Mouse (Mus musculus): ENCODE data around the gene Sostdc1. TPM values are rescaled to one million over a fixed set of nuclear protein-coding genes. Genes with fewer than 3 reads are reported as not detected.
A peak's percentile ranks its signal among the peaks of the same experiment; 100 is the strongest.

Sostdc1 gene
- total RNA-seq (2017), result not detected in 3 replicates

- no peak for ATAC-seq (replicated peaks; ENCODE audit: insufficient number of reproducible peaks, low FRiP score, low TSS enrichment, poor library complexity, severe bottlenecking)
Observed at GRCm38 (mm10) chr12:36313916-36314315, at the start of gene Sostdc1. Gene Sostdc1 (plus strand): TSS chr12:36314139.

- ATAC-seq (replicated peaks; ENCODE audit: insufficient number of reproducible peaks, low FRiP score, low TSS enrichment, poor library complexity, severe bottlenecking), result no peak
Observed at GRCm38 (mm10) chr12:36267670-36268246, 46.2 kb upstream of the Sostdc1 start.

GRCm38 (mm10) chr12:36274823-36275222 is 39.1 kb upstream of the Sostdc1 start:
- no peak for ATAC-seq (replicated peaks; ENCODE audit: insufficient number of reproducible peaks, low FRiP score, low TSS enrichment, poor library complexity, severe bottlenecking)

GRCm38 (mm10) chr12:36289634-36290033 is 24.3 kb upstream of the Sostdc1 start:
- ATAC-seq (replicated peaks; ENCODE audit: insufficient number of reproducible peaks, low FRiP score, low TSS enrichment, poor library complexity, severe bottlenecking), result no peak

- ATAC-seq (replicated peaks; ENCODE audit: insufficient number of reproducible peaks, low FRiP score, low TSS enrichment, poor library complexity, severe bottlenecking), result no peak
Observed at GRCm38 (mm10) chr12:36290465-36290864, 23.5 kb upstream of the Sostdc1 start.

GRCm38 (mm10) chr12:36291346-36291745 is 22.6 kb upstream of the Sostdc1 start:
- no peak for ATAC-seq (replicated peaks; ENCODE audit: insufficient number of reproducible peaks, low FRiP score, low TSS enrichment, poor library complexity, severe bottlenecking)

GRCm38 (mm10) chr12:36302326-36302725 is 11.6 kb upstream of the Sostdc1 start:
- no peak for ATAC-seq (replicated peaks; ENCODE audit: insufficient number of reproducible peaks, low FRiP score, low TSS enrichment, poor library complexity, severe bottlenecking)

GRCm38 (mm10) chr12:36302905-36303642 is 10.9 kb upstream of the Sostdc1 start:
- no peak for ATAC-seq (replicated peaks; ENCODE audit: insufficient number of reproducible peaks, low FRiP score, low TSS enrichment, poor library complexity, severe bottlenecking)

GRCm38 (mm10) chr12:36308737-36309420 is 5.1 kb upstream of the Sostdc1 start:
- ATAC-seq (replicated peaks; ENCODE audit: insufficient number of reproducible peaks, low FRiP score, low TSS enrichment, poor library complexity, severe bottlenecking), result no peak

- no peak for ATAC-seq (replicated peaks; ENCODE audit: insufficient number of reproducible peaks, low FRiP score, low TSS enrichment, poor library complexity, severe bottlenecking)
Observed at GRCm38 (mm10) chr12:36313015-36313414, 924 bp upstream of the Sostdc1 start.

GRCm38 (mm10) chr12:36314446-36314845 is 507 bp downstream of the Sostdc1 start:
- ATAC-seq (replicated peaks; ENCODE audit: insufficient number of reproducible peaks, low FRiP score, low TSS enrichment, poor library complexity, severe bottlenecking), result no peak

GRCm38 (mm10) chr12:36315527-36315926 is 1.6 kb downstream of the Sostdc1 start:
- no peak for ATAC-seq (replicated peaks; ENCODE audit: insufficient number of reproducible peaks, low FRiP score, low TSS enrichment, poor library complexity, severe bottlenecking)

- ATAC-seq (replicated peaks; ENCODE audit: insufficient number of reproducible peaks, low FRiP score, low TSS enrichment, poor library complexity, severe bottlenecking), result no peak
Observed at GRCm38 (mm10) chr12:36316056-36316455, 2.1 kb downstream of the Sostdc1 start.

- ATAC-seq (replicated peaks; ENCODE audit: insufficient number of reproducible peaks, low FRiP score, low TSS enrichment, poor library complexity, severe bottlenecking), result peak; percentile 40; the same call in 1 of the 2 replicates
Observed at GRCm38 (mm10) chr12:36317036-36317819, 3.3 kb downstream of the Sostdc1 start.

- no peak for ATAC-seq (replicated peaks; ENCODE audit: insufficient number of reproducible peaks, low FRiP score, low TSS enrichment, poor library complexity, severe bottlenecking)
Observed at GRCm38 (mm10) chr12:36317820-36318135, 3.8 kb downstream of the Sostdc1 start.

- no peak for ATAC-seq (replicated peaks; ENCODE audit: insufficient number of reproducible peaks, low FRiP score, low TSS enrichment, poor library complexity, severe bottlenecking)
Observed at GRCm38 (mm10) chr12:36326101-36326521, 12.2 kb downstream of the Sostdc1 start.

GRCm38 (mm10) chr12:36332676-36333075 is 18.7 kb downstream of the Sostdc1 start:
- no peak for ATAC-seq (replicated peaks; ENCODE audit: insufficient number of reproducible peaks, low FRiP score, low TSS enrichment, poor library complexity, severe bottlenecking)

GRCm38 (mm10) chr12:36333837-36334281 is 19.9 kb downstream of the Sostdc1 start:
- ATAC-seq (replicated peaks; ENCODE audit: insufficient number of reproducible peaks, low FRiP score, low TSS enrichment, poor library complexity, severe bottlenecking), result no peak

GRCm38 (mm10) chr12:36344131-36344530 is 30.2 kb downstream of the Sostdc1 start:
- no peak for ATAC-seq (replicated peaks; ENCODE audit: insufficient number of reproducible peaks, low FRiP score, low TSS enrichment, poor library complexity, severe bottlenecking)

Measured in monocyte, adult 5-6 weeks (primary cell).